Mouse (Mus musculus): ENCODE data around the gene Ptpn18. TPM values are rescaled to one million over a fixed set of nuclear protein-coding genes. Genes with fewer than 3 reads are reported as not detected.

Gene Ptpn18
- polyA plus RNA-seq, 1 experiment from 2014 or later = 21.0 TPM

DNA sequence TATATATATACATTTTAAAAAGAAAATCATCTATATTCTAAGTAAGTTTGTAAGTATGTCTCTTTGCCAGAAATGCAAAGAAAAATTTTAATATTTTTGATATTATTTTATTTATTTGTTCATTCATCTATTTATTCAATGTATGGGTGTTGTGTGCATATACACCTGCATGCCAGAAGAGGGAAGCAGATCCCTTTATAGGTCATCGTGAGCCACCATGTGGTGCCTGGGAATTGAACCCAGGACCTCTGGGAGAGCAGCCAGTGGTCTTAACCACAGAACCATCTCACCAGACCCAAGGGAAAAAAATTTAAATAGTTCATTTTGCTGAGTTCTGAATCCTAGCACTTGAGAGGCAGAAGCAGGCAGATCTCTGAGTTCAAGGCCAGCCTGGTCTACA, 58.7 kb downstream of the Ptpn18 start:
- Histone ChIP-seq H3K27ac (replicated peaks) (no peak overlapping the region), H3K36me3 (no peaks in the 10 kb centered on the region), H3K4me1 (no peaks in the 10 kb centered on the region), H3K4me3 (replicated peaks) (no peak overlapping the region), H3K27me3 (no peaks in the 10 kb centered on the region), H3K9me3 (replicated peaks) (no peaks in the 10 kb centered on the region), H3K4me2 (replicated peaks) (no peak overlapping the region), H3K9ac (no peak overlapping the region)
- WGBS = 68% methylated on average over 1 of the region's 1 CpGs
- ATAC-seq (ENCODE audit: insufficient number of reproducible peaks, low FRiP score, low TSS enrichment, low read depth) = no peak

DNA sequence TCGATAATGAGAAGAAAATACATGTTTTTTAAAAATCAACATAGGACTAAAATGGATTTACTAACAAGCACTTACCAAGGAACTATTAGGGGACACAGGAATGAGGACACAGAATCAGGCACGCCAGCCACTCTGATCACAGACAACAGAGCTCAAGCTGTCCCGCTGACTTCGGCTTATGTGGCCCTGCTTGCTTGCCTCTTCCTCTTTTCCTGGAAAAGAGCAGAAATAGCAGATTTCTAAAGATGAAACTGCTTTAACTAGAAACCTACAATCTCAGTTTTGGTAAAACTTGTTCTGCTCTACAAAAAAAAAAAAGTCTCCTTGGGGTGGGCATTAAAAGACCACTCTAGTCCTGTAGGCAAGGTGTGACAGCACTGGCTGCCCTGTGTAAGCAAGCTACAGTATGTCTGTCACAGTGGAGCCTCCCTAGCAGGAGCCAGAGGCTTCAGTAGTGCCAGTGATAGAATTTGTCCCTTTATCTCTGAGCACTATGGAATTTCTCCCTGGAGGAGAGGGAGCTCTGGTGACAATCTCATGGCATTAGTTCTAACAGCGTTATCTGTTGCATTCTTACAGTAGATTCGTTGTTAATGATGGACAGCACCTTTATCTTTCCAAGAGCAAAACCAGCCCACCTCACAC, 62.8 kb downstream of the Ptpn18 start:
- H3K9ac ChIP-seq = no peak overlapping the region
- ATAC-seq (ENCODE audit: insufficient number of reproducible peaks, low FRiP score, low TSS enrichment, low read depth) = no peak
- H3K9me3 ChIP-seq (replicated peaks) = no peaks in the 10 kb centered on the region
- H3K36me3 ChIP-seq = no peaks in the 10 kb centered on the region
- H3K4me1 ChIP-seq = no peaks in the 10 kb centered on the region
- WGBS = 81% methylated on average over 6 of the region's 6 CpGs
- H3K27ac ChIP-seq (replicated peaks) = no peak overlapping the region
- no peak overlapping the region for H3K4me2 ChIP-seq (replicated peaks)
- no peaks in the 10 kb centered on the region for H3K27me3 ChIP-seq
- H3K4me3 ChIP-seq (replicated peaks) = no peak overlapping the region

DNA sequence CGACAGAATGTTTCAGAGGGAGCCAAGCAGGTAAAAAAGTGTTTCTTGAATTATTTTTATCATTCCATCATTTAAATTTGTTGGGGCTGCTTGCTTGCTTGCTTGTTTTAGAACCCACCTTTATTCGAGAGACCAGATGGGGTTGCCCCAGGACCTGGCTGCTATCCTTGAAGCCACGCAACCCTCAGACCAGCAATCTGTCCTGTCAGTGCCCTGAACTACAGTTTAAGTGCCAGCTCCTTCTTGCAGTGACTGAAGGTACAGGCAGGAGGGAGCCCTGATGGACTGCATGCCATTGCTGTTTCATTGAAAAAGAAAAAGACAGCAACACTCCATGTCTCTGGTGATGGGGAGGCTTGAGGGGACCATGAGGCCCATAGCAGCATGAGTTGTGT, 63.3 kb downstream of the Ptpn18 start:
- WGBS = 81% methylated on average over 3 of the region's 3 CpGs
- H3K9ac ChIP-seq = no peak overlapping the region
- ATAC-seq (ENCODE audit: insufficient number of reproducible peaks, low FRiP score, low TSS enrichment, low read depth) = no peak

GRCm38 (mm10) chr1:34523647-34524046, 64.1 kb downstream of the Ptpn18 start:
- no peaks in the 10 kb centered on the region for H3K9me3 ChIP-seq (replicated peaks)
- no peak overlapping the region for H3K27ac ChIP-seq (replicated peaks)
- H3K9ac ChIP-seq = no peak overlapping the region
- no peaks in the 10 kb centered on the region for H3K4me1 ChIP-seq
- H3K36me3 ChIP-seq = no peaks in the 10 kb centered on the region
- WGBS = 75% methylated on average over 3 of the region's 3 CpGs
- H3K4me2 ChIP-seq (replicated peaks) = no peak overlapping the region
- no peak for ATAC-seq (ENCODE audit: insufficient number of reproducible peaks, low FRiP score, low TSS enrichment, low read depth)
- no peak overlapping the region for H3K4me3 ChIP-seq (replicated peaks)
- H3K27me3 ChIP-seq = no peaks in the 10 kb centered on the region

More for the DNA sequence above, 63.3 kb downstream of the Ptpn18 start:
- no peak overlapping the region for H3K4me3 ChIP-seq (replicated peaks)
- H3K4me2 ChIP-seq (replicated peaks) = no peak overlapping the region
- H3K9me3 ChIP-seq (replicated peaks) = no peaks in the 10 kb centered on the region
- H3K36me3 ChIP-seq = no peaks in the 10 kb centered on the region
- no peak overlapping the region for H3K27ac ChIP-seq (replicated peaks)
- no peaks in the 10 kb centered on the region for H3K4me1 ChIP-seq
- no peaks in the 10 kb centered on the region for H3K27me3 ChIP-seq

Small RNA genes within 50 kb of the gene (microRNA-seq; reads per million reads assigned to microRNA genes)
- gene Mir5103 (ENCODE audit: borderline number of aligned reads) = 1.4 reads per million

Other genes starting within 250 kb of the Ptpn18 start
- gene Ccdc115, start 20.1 kb upstream of the Ptpn18 start, polyA plus RNA-seq (2015; fragmentation: Nextera tagmentation; extraction: Ambion mirVana) = 57.3 and 58.4 TPM in 2 replicates
- 69.0 and 69.7 TPM in 2 replicates for gene Imp4, start 19.9 kb upstream of the Ptpn18 start, polyA plus RNA-seq (2015; fragmentation: Nextera tagmentation; extraction: Ambion mirVana)
- not detected in 2 replicates for gene Prss39, start 38.6 kb downstream of the Ptpn18 start, polyA plus RNA-seq (2015; fragmentation: Nextera tagmentation; extraction: Ambion mirVana)
- 0.75 and 1.3 TPM in 2 replicates for gene Cfc1, start 75.9 kb downstream of the Ptpn18 start, polyA plus RNA-seq (2015; fragmentation: Nextera tagmentation; extraction: Ambion mirVana)
- not detected in 2 replicates for gene Prss40, start 101.2 kb downstream of the Ptpn18 start, polyA plus RNA-seq (2015; fragmentation: Nextera tagmentation; extraction: Ambion mirVana)
- 0.08 and 0.23 TPM in 2 replicates for gene Amer3, start 119.9 kb downstream of the Ptpn18 start, polyA plus RNA-seq (2015; fragmentation: Nextera tagmentation; extraction: Ambion mirVana)